Mouse (Mus musculus): ENCODE results near the gene Hist1h3f. TPM values are rescaled to one million over a fixed set of nuclear protein-coding genes. Genes with fewer than 3 reads are reported as not detected.

The Hist1h3f gene
- total RNA-seq (2017) = 0.53 to 21.8 TPM (median 16.4 TPM) in 3 replicates

DNA sequence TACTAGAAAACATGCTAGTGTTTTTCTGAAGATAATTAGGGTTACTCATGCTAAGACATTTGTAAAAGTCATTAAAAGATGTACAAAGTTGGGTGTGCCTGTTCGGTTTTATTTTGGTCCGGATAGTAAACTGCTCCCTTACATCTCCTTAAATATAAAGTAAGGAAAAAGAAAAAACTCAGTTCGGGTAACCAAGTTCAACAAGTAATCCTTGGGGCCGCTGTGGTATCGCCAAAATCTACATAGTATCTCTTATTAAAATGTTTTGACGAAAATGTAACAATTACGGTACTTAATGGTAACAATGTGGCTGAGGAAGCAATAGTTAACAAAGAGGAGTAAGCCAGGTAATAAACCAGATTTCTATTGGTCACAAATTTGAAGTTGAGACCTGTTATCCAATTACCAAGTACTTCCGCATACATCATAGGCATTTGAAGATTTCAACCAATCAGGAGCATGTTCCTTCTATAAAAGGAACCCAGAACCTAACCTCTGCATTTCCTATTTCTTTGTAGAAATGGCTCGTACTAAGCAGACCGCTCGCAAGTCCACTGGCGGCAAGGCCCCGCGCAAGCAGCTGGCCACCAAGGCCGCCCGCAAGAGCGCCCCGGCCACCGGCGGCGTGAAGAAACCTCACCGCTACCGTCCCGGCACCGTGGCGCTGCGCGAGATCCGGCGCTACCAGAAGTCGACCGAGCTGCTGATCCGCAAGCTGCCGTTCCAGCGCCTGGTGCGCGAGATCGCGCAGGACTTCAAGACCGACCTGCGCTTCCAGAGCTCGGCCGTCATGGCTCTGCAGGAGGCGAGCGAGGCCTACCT lies at the start of gene Hist1h3f:
TSS of gene Hist1h3f (plus strand) at position 88 of the 822 bp plus-strand sequence.
- peak; percentile 92 for ATAC-seq (replicated peaks; ENCODE audit: insufficient number of reproducible peaks, low FRiP score, low TSS enrichment, poor library complexity, severe bottlenecking)

DNA sequence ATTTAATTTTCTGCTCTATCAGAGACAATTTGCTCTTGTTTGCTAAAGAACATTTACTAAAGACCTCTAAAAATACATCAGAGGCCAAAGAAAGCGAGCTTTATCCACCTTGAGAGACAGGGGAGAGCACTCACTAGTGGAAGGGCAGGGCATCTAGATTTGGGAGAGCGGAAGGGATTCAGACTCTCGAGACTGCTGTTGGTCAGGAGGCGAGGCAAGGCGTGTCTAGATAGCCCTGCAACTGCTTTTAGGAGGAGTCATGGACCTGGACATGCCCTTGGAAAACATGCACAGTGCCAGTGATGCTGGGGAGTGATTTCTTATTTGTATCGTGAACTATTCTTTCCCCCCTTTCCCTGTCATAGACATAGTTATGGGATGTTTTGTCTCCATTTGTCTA lies 48.3 kb upstream of the Hist1h3f start:
- ATAC-seq (replicated peaks; ENCODE audit: insufficient number of reproducible peaks, low FRiP score, low TSS enrichment, poor library complexity, severe bottlenecking) = no peak

DNA sequence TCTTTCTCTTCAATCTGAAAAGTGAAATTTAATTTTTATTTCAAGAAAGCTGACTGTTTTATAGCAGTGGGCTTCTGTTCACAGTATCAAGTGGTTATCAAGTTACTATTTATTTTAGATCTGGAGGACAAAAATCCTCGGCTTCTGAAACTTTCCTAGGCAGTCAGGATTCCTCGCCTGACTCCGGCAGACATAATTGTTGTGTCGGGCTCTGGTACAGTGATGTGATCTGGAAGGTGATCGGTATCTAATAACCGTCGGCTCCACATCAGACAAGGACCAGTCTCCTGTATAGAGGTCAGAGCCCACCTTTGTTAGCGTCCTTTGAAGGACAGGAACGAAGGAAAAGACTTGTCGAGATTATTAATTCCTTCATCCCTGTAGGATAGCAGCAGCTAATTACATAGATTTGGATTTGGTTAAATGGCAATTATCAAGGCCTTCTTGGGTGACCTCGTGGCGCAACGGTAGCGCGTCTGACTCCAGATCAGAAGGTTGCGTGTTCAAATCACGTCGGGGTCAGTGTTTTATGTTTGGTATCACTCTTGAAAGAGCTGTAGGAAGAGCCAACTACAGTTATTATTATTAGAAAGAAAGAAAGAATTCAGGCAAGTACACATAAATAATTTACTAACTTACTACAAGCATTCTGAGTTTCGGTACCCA lies 46.1 kb upstream of the Hist1h3f start:
- ATAC-seq (replicated peaks; ENCODE audit: insufficient number of reproducible peaks, low FRiP score, low TSS enrichment, poor library complexity, severe bottlenecking) = no peak

DNA sequence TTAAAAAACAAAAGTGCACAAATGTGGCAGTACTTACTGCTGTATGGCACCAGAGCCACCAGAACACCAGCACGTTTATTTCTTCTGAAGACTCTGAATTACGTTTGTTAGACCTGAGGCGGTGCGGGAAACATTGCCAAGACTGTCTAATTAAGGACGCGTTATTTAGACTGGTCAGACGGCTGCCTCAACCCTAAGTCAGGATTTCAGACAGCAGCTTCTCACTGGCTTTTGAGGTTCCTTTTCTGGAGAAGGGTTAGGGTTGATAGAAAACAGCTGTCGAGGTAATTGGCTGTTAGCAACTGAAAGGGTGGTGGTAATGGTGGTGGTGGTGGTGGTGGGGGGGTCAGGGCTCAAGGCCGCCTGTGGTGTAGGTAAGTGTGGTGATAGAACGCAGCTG lies 45.2 kb upstream of the Hist1h3f start:
- no peak for ATAC-seq (replicated peaks; ENCODE audit: insufficient number of reproducible peaks, low FRiP score, low TSS enrichment, poor library complexity, severe bottlenecking)

DNA sequence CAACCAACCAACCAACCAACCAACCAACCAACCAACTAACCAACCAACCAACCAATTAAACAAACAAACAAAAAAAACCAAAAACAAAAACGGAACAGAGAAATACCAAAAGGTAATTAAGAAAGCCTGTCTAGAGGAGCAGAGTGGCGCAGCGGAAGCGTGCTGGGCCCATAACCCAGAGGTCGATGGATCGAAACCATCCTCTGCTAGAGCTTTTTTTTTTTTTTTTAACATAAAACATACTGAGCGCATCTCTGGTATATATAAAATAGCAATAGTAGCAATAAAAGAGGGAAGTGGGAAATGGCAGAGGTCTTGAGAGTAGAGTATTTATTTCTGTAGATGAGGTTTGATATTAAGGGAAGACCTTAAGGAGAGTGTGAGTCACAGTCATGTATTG lies 43.9 kb upstream of the Hist1h3f start:
- ATAC-seq (replicated peaks; ENCODE audit: insufficient number of reproducible peaks, low FRiP score, low TSS enrichment, poor library complexity, severe bottlenecking) = no peak

DNA sequence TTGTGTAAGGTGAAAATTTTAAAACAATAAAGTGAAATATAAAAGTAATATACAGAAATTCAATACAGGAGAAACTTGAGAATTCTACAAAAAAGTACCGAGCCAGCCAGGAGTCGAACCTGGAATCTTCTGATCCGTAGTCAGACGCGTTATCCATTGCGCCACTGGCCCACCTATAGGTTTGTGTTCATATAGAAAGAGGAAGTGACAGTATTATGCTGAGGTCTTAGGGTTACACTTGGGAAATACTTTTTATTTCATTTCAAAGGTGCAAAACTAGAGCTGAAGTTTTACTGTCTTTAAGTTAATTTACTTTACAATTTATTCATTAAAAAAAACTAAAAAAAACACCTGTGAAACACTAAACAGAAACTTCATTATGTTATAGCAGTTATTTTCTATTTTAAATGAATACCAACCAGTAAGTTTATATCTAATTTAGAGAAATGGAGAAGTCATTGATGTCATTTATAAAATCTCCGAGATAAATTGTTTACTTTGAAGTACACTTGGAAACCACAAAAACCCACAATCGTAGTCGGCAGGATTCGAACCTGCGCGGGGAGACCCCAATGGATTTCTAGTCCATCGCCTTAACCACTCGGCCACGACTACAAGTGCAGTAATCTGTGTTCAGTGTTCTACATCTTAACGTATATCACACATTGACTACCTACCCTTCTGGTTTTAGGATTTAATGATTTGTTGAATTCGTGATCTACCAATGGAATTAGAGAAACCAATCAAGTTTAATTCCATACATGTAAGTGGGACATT lies 43.2 kb upstream of the Hist1h3f start:
- ATAC-seq (replicated peaks; ENCODE audit: insufficient number of reproducible peaks, low FRiP score, low TSS enrichment, poor library complexity, severe bottlenecking) = no peak

DNA sequence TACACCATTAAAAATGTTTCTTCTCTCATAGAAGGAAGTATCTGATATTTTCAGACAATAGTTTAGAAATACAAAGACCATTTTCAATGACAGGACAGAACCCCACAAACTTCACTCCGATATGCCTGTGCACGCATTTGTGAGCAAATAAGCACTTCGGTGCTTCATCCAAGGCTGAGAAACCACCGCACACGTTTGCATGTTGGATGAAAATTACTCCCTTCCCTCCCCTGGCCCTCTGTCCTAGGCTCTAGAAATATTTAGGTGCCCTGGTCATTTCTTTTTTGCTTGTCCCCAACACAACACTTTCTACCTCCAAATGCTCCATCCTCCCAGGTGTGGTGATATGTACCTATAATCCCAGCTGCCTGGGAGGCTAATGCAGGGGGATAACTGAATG lies 42.3 kb upstream of the Hist1h3f start:
- ATAC-seq (replicated peaks; ENCODE audit: insufficient number of reproducible peaks, low FRiP score, low TSS enrichment, poor library complexity, severe bottlenecking) = no peak

DNA sequence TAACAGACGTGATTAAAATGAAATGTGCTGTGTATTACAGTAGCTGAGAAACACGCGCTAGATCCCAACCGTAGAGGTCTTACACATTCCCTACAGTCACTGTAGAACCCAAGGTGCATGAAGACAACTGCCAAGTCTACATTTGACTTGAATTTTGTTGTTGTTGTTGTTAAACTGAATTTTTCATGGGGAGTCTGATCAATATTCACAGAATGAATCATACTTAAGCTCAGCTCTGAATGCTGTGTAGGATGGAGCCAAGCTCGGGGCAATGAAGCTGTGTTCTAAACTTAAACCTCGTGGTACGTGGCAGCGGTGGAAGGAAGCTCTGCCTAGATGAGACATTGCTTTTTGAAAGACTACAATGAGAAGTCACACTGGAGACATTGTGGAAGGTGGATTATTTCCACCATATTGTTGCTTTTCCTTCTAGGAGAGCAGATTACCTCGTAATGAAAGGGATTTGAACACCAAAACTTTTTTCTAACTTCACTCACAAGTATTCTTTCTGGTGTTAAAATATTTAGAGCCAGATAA lies 41.8 kb upstream of the Hist1h3f start:
- ATAC-seq (replicated peaks; ENCODE audit: insufficient number of reproducible peaks, low FRiP score, low TSS enrichment, poor library complexity, severe bottlenecking) = no peak

DNA sequence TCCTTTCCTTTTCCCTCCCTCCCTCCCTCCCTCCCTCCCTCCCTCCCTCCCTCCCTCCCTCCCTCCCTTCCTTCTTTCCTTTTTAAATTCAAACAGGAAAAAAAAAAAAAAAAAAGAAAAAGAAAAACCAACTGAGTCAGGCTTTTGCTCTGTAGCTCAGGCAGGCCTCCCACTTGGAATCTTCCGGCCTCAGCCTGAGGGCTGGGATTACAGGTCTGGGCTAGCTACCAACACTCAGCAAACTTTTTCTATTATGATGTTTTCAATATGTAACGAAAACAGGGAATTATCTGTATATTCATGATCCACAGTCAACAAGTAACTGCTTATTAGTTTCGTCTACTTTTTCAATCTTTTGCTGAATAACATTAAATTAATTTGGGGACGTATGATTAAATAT lies 40.9 kb upstream of the Hist1h3f start:
- no peak for ATAC-seq (replicated peaks; ENCODE audit: insufficient number of reproducible peaks, low FRiP score, low TSS enrichment, poor library complexity, severe bottlenecking)

DNA sequence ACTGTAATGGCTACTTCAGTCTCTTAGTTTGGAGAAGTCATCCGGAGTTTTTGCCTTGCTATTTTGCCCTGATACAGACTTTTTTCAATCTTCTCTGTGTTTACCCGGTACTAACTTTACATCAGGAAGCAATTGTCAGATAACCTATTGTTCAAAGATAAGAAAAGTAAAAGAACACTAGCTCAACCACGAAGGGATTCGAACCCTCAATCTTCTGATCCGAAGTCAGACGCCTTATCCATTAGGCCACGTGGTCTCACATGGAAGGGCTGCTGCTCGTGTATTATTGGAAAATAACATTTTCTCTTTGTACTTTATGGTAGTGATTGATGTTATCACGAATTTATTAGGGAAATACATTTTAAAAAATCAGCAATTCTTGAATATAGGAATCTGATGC lies 40.1 kb upstream of the Hist1h3f start:
- no peak for ATAC-seq (replicated peaks; ENCODE audit: insufficient number of reproducible peaks, low FRiP score, low TSS enrichment, poor library complexity, severe bottlenecking)

DNA sequence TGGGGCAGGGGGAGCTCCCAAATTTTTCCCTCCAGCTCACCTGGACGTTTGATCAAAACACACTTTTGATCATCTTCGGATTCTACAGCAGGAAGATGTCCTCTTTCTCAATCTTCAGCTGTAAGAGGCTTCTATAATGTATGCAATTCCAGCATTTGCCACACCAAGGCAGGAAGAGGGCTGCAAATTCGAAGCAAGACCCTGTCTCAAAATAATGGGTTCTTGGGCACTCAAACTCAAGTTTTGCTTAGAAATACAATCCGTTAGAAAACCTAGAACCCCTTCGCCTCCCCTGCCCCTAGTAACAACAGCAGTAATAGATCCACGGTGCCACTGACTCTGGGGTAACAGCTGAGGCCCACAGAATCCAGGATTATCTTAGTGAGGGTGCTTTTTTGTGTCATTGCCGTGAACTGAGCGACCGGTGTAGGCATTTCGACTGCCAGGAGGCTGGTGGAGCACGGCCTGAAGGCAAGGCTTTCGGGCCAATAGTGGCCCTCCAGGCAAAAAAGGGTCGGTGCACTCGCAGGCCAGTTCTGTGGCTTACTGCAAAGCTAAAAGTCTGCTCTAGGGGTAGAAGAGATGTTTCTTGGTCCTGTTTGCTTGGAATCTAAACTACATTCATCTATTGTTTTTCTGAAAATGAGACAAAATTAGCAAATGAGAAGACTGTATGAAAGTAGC lies 38.0 kb upstream of the Hist1h3f start:
- no peak for ATAC-seq (replicated peaks; ENCODE audit: insufficient number of reproducible peaks, low FRiP score, low TSS enrichment, poor library complexity, severe bottlenecking)

DNA sequence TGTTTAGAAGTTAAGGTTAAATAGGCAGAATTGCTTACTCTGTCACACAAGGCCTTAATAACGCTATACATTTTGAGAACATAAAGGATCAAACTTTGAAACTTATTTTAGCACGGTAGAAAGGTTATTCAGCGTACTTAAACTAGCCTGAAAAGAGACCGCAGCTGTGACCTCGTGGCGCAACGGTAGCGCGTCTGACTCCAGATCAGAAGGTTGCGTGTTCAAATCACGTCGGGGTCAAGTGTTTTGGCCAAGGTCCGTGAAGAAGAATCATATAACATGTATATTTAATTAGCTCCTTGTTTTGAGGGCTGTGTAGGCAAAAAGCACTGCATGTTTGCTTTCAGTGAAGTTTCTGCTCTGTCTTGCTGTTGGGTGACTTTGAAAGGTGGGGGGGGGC lies 37.5 kb upstream of the Hist1h3f start:
- ATAC-seq (replicated peaks; ENCODE audit: insufficient number of reproducible peaks, low FRiP score, low TSS enrichment, poor library complexity, severe bottlenecking) = no peak

DNA sequence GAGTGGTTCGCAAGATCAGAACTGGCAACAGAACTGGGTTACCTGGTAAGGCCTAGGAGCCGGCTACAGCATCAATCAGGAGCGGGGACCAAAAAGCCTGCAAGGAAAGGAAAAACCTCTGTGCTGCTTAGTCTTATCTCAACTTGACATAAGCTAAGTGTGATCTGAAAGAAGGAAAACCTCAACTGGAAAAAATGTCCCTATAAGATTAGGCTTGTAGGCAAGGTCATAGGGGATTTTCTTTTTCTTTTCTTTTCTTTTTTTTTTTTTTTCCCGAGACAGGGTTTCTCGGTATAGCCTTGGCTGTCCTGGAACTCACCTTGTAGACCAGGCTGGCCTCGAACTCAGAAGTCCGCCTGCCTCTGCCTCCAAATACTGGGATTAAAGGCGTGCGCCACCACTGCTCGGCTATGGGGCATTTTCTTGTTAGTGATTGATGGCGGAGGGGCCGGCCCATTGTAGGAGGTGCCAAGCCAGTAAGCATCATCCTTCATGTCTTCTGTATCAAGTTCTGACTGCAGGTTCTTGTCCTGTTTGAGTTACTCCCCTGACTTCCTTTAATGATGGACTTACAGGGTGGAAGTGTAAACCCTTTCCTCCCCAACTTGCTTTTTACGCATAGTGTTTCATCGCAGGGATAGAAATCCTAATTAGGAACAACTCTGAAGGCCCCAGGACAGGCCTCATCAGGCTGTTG lies 36.9 kb upstream of the Hist1h3f start:
- no peak for ATAC-seq (replicated peaks; ENCODE audit: insufficient number of reproducible peaks, low FRiP score, low TSS enrichment, poor library complexity, severe bottlenecking)

DNA sequence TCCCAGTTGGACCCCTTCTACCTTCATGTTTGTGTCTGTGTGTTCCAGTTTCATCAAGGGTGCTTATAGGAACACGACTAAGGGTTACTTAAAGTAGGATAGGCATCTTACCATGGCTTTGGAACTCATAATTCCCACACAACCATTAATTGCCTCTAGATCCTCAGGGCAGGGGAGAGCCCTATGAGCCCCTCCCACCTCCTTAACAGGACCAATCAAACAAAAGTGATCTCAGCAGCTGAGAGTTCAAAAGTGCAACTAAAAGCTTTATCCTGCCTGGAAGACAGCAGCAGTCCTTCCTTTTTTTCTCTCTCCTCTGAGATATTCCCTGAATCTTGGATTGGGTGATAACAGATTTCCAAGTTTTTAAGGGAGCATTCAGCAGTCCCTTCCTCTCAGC lies 33.7 kb upstream of the Hist1h3f start:
- ATAC-seq (replicated peaks; ENCODE audit: insufficient number of reproducible peaks, low FRiP score, low TSS enrichment, poor library complexity, severe bottlenecking) = no peak

DNA sequence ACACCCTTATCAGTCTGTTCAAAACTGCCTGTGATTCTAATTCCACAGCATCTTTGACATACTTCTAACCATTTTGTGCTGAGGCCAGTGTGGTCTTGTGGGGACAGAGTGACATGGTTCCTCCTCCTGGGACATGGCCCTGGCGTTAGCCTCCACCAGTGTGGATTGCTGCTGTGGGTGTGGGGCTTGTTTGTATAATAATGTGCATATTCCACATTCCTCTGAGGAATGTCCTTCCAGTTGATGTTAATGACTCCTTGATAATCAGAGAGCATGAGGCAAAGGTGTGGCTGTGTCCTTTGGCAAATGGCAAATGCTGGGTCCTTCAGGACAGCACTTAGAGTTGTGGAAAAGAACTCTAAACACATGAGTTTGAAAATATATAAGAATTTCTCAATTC lies 30.3 kb upstream of the Hist1h3f start:
- no peak for ATAC-seq (replicated peaks; ENCODE audit: insufficient number of reproducible peaks, low FRiP score, low TSS enrichment, poor library complexity, severe bottlenecking)

DNA sequence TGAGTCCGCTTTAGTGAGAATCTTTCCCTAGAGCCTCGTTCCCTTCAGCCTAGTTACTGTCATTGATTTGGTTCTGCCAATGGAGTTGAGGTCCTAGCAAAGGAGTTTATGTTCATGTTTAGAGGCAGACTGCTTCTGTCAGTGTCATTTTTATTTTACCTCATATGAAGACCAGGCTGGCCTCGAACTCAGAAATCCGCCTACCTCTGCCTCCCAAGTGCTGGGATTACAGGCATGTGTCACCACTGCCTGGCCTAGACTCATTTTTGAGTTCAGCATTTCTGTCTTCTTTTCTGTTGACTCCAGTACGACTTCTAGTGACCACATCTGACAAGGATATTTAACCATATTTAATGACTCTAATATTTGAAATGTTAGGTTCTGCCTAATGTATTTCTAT lies 28.6 kb upstream of the Hist1h3f start:
- ATAC-seq (replicated peaks; ENCODE audit: insufficient number of reproducible peaks, low FRiP score, low TSS enrichment, poor library complexity, severe bottlenecking) = no peak

DNA sequence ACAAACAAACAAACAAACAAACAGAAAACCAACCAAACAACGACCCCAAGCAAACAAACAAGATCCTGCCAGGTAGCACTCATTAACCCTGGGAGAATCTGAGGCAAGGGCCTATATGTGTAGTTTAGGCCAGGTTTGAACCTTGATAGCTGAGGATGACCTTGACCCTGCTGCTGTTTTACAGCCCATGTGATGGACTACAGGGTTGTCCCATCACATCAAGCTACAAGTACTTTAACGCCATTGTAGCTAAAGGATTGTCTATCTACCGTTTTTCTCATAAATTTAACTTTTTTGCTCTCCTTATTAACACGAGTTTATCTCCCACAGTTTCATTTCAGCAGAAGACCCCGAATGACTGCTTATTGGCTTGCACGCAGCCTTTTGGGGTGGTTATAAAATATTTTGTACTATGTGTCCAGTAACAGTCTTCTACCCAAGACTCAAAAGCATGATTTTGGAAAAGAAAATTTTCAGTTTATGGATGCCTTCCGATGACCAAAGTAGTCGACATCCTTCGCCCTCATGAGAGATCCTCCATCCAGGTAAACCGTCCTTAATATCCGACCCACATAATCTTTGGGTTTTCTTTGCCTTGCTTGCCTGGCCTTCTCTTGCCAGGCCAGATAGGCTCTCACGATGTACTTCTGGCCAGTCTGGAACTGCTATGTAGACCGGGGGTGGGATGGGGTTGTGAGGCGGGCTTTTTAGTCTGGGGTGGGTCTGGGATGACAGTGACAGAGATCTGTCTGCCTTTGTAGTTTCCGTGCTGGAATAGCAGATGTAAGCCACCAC lies 27.8 kb upstream of the Hist1h3f start:
- no peak for ATAC-seq (replicated peaks; ENCODE audit: insufficient number of reproducible peaks, low FRiP score, low TSS enrichment, poor library complexity, severe bottlenecking)

All from monocyte, adult 5-6 weeks (primary cell).